Mouse (Mus musculus): ENCODE results near the gene Zfp1. TPM values are rescaled to one million over a fixed set of nuclear protein-coding genes. Genes with fewer than 3 reads are reported as not detected.

The Zfp1 gene
- total and polyA plus RNA-seq, 2 experiments from 2014 or later, result 18.1 to 22.7 TPM

GRCm38 (mm10) chr8:111597310-111597709 lies 45.9 kb upstream of the Zfp1 start:
- H3K36me3 ChIP-seq (ENCODE audit: insufficient read depth, low read length), result no peaks in the 10 kb centered on the region
- TF ChIP-seq CTCF (IDR thresholded peaks at IDR 0.05), result no peak
- WGBS, result 82% methylated on average over 1 of the region's 1 CpGs
- peak overlapping the region; percentile 19; the same call in 1 of the 2 replicates for H3K27ac ChIP-seq (ENCODE audit: low read depth, low read length)
- H3K9ac ChIP-seq (replicated peaks; ENCODE audit: low read length, poor library complexity, severe bottlenecking), result no peak overlapping the region
- DNase-seq (ENCODE audit: low spot score), result no peak
- no peaks in the 10 kb centered on the region for H3K27me3 ChIP-seq (ENCODE audit: insufficient read depth, low read length)
- no peak for ATAC-seq (ENCODE audit: low FRiP score)
- H3K4me3 ChIP-seq (ENCODE audit: low read depth, low read length), result no peak overlapping the region
- peaks cover 19% of the 10 kb centered on the region; the same call in 1 of the 2 replicates for H3K4me1 ChIP-seq (ENCODE audit: insufficient read depth, low read length)
- H3K9me3 ChIP-seq (ENCODE audit: low read length), result no peaks in the 10 kb centered on the region
- no peak overlapping the region for H3K4me2 ChIP-seq (ENCODE audit: low read depth, low read length, poor library complexity, severe bottlenecking)

GRCm38 (mm10) chr8:111599707-111600444 lies 43.3 kb upstream of the Zfp1 start:
- TF ChIP-seq CTCF (IDR thresholded peaks at IDR 0.05), result no peak
- Histone ChIP-seq H3K9ac (replicated peaks; ENCODE audit: low read length, poor library complexity, severe bottlenecking) (no peak overlapping the region), H3K4me2 (ENCODE audit: low read depth, low read length, poor library complexity, severe bottlenecking) (no peak overlapping the region), H3K4me3 (ENCODE audit: low read depth, low read length) (no peak overlapping the region), H3K27me3 (ENCODE audit: insufficient read depth, low read length) (no peaks in the 10 kb centered on the region), H3K27ac (ENCODE audit: low read depth, low read length) (no peak overlapping the region), H3K36me3 (ENCODE audit: insufficient read depth, low read length) (no peaks in the 10 kb centered on the region), H3K4me1 (ENCODE audit: insufficient read depth, low read length) (peaks cover 18% of the 10 kb centered on the region; the same call in 1 of the 2 replicates), H3K9me3 (ENCODE audit: low read length) (no peaks in the 10 kb centered on the region)
- ATAC-seq (ENCODE audit: low FRiP score), result no peak
- WGBS, result 78% methylated on average over 9 of the region's 9 CpGs
- DNase-seq (ENCODE audit: low spot score), result no peak

DNA sequence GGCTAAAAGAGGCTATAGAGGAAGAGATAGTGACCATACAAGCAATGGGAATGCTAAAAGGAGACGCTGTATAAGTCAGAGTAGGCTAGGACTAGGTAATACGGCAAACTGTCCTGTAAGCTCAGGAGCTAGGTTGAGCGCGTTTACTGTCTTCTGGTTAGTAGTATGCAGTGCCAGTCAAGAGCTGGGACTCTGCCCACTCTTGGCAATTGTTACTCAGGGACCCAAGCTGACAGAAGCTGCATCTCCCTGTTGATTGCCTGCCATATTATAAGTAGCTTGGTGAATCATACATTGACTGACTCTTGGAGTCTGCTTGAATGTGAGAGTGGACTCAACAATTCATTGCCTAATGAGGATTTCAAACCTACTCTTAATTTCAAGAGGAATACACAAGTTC lies 41.2 kb upstream of the Zfp1 start:
- TF ChIP-seq CTCF (IDR thresholded peaks at IDR 0.05), result no peak
- 94% methylated on average over 4 of the region's 4 CpGs for WGBS
- H3K4me2 ChIP-seq (ENCODE audit: low read depth, low read length, poor library complexity, severe bottlenecking), result no peak overlapping the region
- no peaks in the 10 kb centered on the region for H3K36me3 ChIP-seq (ENCODE audit: insufficient read depth, low read length)
- H3K4me3 ChIP-seq (ENCODE audit: low read depth, low read length), result no peak overlapping the region
- no peaks in the 10 kb centered on the region for H3K27me3 ChIP-seq (ENCODE audit: insufficient read depth, low read length)
- no peak for ATAC-seq (ENCODE audit: low FRiP score)
- 0 out of 2 replicates have a peak, but pooled peaks cover 9% of the 10 kb centered on the region for H3K4me1 ChIP-seq (ENCODE audit: insufficient read depth, low read length)
- no peak for DNase-seq (ENCODE audit: low spot score)
- H3K9ac ChIP-seq (replicated peaks; ENCODE audit: low read length, poor library complexity, severe bottlenecking), result no peak overlapping the region
- no peak overlapping the region for H3K27ac ChIP-seq (ENCODE audit: low read depth, low read length)
- H3K9me3 ChIP-seq (ENCODE audit: low read length), result no peaks in the 10 kb centered on the region

DNA sequence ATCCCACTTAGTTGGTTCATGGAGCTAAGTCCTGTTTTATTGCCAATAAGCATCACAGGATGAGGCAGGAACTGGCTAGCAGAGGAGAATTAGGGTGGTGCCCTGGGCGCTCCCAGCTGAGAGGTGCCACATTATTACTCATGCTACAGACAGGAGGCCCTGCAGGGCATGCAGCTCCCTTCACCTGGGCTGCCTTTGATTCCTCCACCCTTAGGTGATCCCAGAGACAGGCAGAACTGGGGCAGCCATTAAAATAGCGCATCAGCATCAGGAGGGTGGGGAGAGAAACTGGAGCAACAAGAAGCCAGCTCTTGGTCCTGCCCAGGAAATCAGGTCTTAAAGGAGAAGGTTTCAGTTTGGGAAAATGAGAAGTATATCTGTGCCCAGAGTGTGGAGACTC lies 38.2 kb upstream of the Zfp1 start:
- 83% methylated on average over 2 of the region's 2 CpGs for WGBS

DNA sequence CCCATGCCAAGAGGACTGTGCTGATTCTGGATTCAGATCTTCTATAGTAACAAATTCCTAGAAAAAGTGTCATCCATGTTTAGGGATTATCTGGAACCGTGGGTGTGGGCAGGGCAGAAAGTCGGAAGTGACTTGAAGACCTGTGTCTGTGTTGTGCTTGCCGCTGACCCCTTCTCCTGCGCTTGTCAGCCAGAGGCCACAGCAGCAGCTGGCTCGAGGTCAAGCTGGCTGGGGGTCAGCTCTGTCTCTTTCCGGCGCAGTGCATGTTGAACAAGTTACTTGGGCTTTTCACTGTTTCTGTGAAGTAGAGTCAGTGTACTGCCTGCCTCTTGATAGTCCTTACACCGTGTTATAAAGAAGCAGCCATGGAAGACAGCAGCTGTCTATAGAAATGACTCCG lies 36.2 kb upstream of the Zfp1 start:
- 90% methylated on average over 9 of the region's 9 CpGs for WGBS
- ATAC-seq (ENCODE audit: low FRiP score), result no peak
- no peak overlapping the region for H3K9ac ChIP-seq (replicated peaks; ENCODE audit: low read length, poor library complexity, severe bottlenecking)
- H3K4me3 ChIP-seq (ENCODE audit: low read depth, low read length), result no peak overlapping the region
- H3K4me1 ChIP-seq (ENCODE audit: insufficient read depth, low read length), result 0 out of 2 replicates have a peak, but pooled peaks cover 2% of the 10 kb centered on the region
- H3K9me3 ChIP-seq (ENCODE audit: low read length), result no peaks in the 10 kb centered on the region
- TF ChIP-seq CTCF (IDR thresholded peaks at IDR 0.05), result no peak
- no peaks in the 10 kb centered on the region for H3K27me3 ChIP-seq (ENCODE audit: insufficient read depth, low read length)
- H3K27ac ChIP-seq (ENCODE audit: low read depth, low read length), result no peak overlapping the region
- H3K36me3 ChIP-seq (ENCODE audit: insufficient read depth, low read length), result no peaks in the 10 kb centered on the region; the same call in 1 of the 2 replicates
- DNase-seq (ENCODE audit: low spot score), result no peak
- no peak overlapping the region for H3K4me2 ChIP-seq (ENCODE audit: low read depth, low read length, poor library complexity, severe bottlenecking)

More for the DNA sequence above, 38.2 kb upstream of the Zfp1 start:
- no peaks in the 10 kb centered on the region for H3K27me3 ChIP-seq (ENCODE audit: insufficient read depth, low read length)
- DNase-seq (ENCODE audit: low spot score) (no peak), ATAC-seq (ENCODE audit: low FRiP score) (no peak)
- H3K4me3 ChIP-seq (ENCODE audit: low read depth, low read length), result no peak overlapping the region
- no peaks in the 10 kb centered on the region; the same call in 1 of the 2 replicates for H3K36me3 ChIP-seq (ENCODE audit: insufficient read depth, low read length)
- no peak for TF ChIP-seq CTCF (IDR thresholded peaks at IDR 0.05)
- no peak overlapping the region for H3K4me2 ChIP-seq (ENCODE audit: low read depth, low read length, poor library complexity, severe bottlenecking)
- no peak overlapping the region for H3K9ac ChIP-seq (replicated peaks; ENCODE audit: low read length, poor library complexity, severe bottlenecking)
- H3K4me1 ChIP-seq (ENCODE audit: insufficient read depth, low read length), result 0 out of 2 replicates have a peak, but pooled peaks cover 2% of the 10 kb centered on the region
- H3K9me3 ChIP-seq (ENCODE audit: low read length), result no peaks in the 10 kb centered on the region
- H3K27ac ChIP-seq (ENCODE audit: low read depth, low read length), result no peak overlapping the region

DNA sequence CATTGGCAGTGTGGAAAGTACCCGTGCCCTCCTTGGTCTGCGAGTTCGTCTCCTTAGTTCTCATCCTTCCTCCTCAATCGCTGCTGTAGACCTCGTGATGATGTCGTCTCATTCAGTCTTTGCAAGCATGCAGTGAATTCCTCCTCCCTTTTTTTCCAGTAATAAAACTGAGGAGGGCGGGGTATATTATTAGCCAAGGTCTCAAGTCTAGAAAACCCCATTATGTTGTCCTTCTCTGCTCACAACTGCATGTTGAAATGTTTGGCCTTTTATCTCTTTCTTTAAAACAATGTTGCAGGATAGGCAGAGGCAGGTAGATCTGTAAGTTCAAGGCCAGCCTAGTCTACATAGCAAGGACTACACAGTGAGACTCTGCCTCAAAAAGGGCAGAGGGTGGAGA lies 35.8 kb upstream of the Zfp1 start:
- Histone ChIP-seq H3K9me3 (ENCODE audit: low read length) (no peaks in the 10 kb centered on the region), H3K27me3 (ENCODE audit: insufficient read depth, low read length) (no peaks in the 10 kb centered on the region), H3K4me3 (ENCODE audit: low read depth, low read length) (no peak overlapping the region), H3K27ac (ENCODE audit: low read depth, low read length) (no peak overlapping the region), H3K9ac (replicated peaks; ENCODE audit: low read length, poor library complexity, severe bottlenecking) (no peak overlapping the region), H3K4me2 (ENCODE audit: low read depth, low read length, poor library complexity, severe bottlenecking) (no peak overlapping the region), H3K36me3 (ENCODE audit: insufficient read depth, low read length) (no peaks in the 10 kb centered on the region; the same call in 1 of the 2 replicates), H3K4me1 (ENCODE audit: insufficient read depth, low read length) (0 out of 2 replicates have a peak, but pooled peaks cover 2% of the 10 kb centered on the region)
- no peak for DNase-seq (ENCODE audit: low spot score)
- no peak for ATAC-seq (ENCODE audit: low FRiP score)
- TF ChIP-seq CTCF (IDR thresholded peaks at IDR 0.05), result no peak
- WGBS, result 96% methylated on average over 7 of the region's 7 CpGs

Data from midbrain, postnatal 0 days (tissue).